Mouse (Mus musculus) embryo, embryonic 11.5 days (tissue): ENCODE measurements around the gene Spsb1.

ENCODE experiments used
- DNase-seq: peaks from one replicate; pipeline ENCODE4 v3.0.0-alpha.2; 2012; ENCODE audit warnings: low read depth, low spot score

The Spsb1 gene

DNA sequence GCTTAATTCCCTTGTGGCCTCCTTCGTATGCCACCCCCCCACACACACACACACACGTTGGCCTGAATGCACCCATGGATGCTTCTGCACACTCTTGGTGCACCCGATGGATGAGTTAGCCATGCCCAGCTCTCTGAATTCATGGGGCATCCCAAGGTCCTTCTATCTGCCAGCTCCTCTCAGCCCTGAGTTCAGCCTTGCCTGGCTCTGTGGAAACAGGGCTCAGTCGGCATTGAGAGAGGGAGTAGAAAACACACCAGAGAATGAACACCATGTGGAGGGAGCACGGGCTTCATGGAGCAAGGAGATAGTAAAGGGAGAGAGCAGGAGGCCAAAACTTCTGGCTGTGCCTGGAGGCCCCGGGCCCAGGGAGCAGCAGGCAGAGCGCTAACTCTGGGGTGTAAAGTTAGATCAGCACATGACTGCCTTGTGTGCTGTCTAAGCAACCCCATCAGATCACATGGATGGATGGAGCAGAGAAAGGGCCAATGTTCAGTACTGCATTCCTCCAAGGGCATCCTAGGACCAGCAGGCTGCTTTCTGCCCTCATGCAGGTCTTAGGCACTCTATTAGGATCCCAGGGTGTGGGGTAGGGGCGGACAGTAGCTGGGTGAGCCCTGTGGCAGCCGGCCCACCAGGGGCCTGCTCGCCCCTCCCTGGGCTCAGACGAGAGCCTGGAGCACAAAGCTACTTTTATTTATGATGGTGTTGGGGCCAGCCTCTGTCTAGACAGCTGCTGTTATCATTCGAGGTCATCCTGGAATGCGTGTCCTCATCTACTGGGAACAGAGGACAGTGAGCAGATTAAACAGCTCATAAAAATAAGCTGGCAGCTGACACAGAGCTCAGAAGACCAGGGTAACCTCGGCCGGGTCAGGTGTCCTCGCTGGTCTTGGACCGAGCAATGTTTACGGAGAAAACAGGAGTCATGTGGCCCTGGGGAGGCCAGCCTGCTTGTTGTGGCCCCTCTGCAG is 68.3 kb downstream of the Spsb1 start:
- DNase-seq, result no peak

DNA sequence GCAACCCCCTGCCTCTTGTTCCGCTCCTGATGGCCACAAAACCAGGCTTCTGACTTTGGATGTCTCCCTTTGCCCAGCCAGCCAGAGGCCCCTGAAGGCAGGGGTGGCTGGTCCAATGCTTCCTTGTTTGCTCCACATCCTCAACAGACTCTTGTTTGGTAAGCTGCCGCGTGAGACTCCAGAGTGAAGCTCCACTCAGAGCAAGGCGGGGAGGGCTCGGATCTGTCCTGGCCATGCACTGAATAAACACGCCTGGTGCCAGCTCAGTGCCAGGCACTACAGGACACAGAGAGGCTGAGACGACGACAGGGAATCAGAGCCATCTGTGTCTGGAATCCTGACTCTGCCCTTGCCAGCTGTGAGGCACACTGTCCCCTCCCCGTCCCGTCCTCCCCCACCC is 70.9 kb downstream of the Spsb1 start:
- DNase-seq, result no peak

DNA sequence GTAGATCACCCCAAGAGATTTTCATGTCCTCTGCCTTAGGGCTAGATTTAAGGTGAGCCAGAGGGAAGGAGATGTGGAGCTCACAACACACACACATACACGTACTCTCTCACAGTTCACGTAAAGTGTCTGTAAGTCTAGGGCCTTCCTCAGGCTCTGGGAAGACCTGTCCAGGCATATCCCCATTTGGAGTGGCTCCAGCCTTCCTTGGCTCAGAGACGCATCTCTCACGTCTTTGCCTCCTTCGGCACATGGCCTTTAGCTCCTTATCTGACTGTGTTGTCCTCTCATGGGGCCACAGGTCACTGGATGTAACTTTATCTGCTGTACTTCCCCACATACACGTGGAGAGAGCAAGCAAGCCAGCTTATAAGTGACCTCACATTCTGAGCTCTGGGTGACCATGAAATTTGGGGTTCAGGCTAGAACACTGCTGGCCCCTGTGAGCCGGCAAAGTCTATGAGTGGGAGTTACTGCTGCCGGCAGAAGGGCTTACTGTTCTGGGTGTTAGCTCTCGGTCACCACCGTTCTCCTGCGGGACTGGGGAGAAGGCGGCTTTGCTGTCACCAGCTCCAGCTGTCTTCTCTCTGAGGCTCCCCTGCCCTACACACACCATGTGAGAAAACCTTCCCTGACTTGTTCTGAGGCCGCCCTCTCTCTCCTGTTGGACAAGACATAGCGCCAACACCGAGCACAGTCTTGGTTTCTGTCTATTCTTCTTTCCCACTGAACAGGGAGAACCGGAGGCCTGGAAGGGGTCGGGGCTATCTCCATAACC is 72.5 kb downstream of the Spsb1 start:
- DNase-seq, result no peak

- DNase-seq, result no peak
Measured at GRCm38 (mm10) chr4:149880908-149881307, 73.9 kb downstream of the Spsb1 start.

- DNase-seq, result no peak
Measured at GRCm38 (mm10) chr4:149879980-149880379, 74.9 kb downstream of the Spsb1 start.

DNA sequence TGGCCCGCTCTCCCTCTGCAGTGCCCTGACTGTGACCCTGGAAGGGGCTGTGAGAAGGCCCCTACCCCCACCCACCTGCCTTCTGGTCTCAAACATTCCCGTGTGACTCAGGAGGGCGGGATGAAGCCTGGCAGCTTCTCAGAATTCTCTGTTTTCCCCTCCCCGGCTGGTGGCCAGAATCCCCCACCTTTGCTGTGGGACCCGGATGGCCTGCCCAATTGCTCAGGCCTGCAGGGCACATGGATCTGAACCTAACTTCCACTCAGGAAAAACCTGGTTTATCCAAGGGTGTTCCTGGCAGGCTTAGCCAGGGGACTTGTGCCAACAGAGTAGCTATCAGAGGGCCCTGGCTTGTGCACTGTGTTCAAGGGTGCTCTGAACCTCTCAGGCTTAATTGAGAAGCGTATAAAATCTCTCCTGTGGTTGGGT is 76.8 kb downstream of the Spsb1 start:
- DNase-seq, result no peak

- no peak for DNase-seq
Measured at GRCm38 (mm10) chr4:149877202-149877601, 77.6 kb downstream of the Spsb1 start.

DNA sequence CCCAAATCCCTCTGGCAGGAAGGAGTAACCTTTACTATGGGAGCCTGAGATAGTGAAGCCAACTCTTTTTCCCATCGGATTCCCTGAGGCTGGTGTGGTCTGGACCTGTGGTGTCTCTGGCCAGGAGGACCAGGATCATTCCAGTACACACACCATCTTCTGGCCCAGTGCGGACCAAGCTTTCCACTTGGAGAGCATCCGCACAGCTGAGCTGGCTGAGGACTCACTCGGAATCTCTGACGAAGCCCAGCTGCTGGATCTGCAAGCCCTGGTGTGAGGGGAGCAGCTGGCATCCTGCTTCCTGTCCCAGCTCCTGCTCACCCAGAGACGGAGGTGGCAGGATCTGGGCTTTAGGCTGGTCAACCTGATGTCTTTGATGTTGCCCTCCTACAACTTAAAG is 78.1 kb downstream of the Spsb1 start:
- no peak for DNase-seq

DNA sequence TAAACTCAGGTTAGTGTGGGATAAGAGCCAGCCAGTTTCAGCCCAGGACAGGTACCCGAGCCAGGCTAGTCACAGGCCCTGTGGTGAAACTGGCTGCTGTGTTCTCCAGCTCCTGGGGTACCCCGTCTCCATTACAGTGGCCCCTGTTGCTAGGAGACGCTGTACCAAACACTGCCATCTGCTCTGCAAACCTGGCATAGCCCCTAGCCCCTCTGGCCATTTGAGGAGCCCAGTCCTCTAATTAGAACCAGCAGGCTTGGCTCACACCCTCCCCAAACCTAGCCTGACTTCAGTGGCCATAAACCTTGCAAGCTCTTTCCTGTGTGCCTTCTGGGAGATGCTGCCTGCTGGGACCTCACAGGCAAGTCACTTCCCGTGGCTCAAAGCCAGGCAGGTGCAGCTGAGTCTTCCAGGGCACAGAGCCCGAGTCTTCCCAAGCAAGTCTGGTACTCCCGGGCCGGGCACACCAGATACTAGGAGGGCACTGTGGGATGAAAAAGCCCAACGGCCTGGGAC is 78.8 kb downstream of the Spsb1 start:
- no peak for DNase-seq

DNA sequence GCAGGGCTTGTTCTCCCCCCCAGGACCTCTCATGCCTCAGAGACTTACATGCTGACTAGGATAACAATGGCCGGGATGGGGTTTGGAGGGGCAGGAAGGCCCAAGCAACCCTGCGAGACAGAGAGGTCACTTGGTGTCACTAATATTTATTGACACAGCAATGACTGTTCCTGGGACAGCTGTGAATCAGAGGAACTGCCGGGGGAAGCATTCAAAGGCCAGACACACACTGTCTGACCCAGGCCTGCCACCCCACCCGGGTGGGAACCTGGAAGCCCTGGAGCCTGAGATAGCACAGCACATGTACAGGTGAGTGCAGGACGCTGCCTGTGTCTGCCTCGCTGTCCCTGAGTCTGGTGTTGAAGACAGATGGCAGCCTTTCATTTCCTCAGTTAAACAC is 79.5 kb downstream of the Spsb1 start:
- no peak for DNase-seq

GRCm38 (mm10) chr4:149872236-149872635 is 82.6 kb downstream of the Spsb1 start:
- DNase-seq, result no peak

DNA sequence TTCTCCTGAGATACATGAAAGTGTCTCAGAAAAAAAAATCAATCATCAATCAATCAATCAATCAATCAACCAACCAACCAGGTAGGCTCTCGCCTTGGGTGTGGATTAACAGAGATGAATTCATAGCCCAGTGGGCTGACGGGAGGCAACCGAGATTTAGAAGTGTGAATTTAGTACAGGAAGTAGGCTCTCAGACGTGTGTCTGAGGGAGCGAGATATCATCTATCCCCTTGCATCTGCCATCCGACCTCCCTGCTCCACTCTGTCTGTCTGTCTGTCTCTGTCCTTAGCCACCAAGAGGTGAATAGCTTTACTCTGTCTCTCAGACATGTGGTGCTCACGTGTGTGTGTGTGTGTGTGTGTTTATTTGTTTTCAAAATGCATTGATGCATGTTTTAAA is 83.3 kb downstream of the Spsb1 start:
- no peak for DNase-seq

GRCm38 (mm10) chr4:149871014-149871413 is 83.8 kb downstream of the Spsb1 start:
- DNase-seq, result no peak

DNA sequence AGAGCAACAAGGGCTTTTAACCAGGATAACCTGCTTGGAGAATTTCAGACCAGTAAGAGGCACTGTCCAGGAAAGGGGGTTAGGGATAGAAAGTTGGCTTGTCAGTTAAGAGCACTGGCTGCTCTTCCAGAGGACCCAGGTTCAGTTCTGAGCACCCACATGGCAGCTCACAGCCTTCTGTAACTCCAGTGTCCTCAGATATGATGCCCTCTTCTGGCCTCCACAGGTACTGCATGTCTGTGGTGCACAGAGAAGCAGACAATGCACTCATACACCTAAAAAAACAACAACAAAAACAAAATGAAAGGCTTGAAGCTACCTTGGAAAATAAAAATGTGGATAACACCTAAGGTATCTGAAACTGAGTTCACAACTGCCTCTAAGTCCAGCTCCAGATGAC is 84.4 kb downstream of the Spsb1 start:
- no peak for DNase-seq

GRCm38 (mm10) chr4:149868725-149869124 is 86.1 kb downstream of the Spsb1 start:
- no peak for DNase-seq

GRCm38 (mm10) chr4:149868009-149868408 is 86.8 kb downstream of the Spsb1 start:
- no peak for DNase-seq

- DNase-seq, result no peak
Measured at GRCm38 (mm10) chr4:149867351-149867750, 87.5 kb downstream of the Spsb1 start.

- DNase-seq, result no peak
Measured at GRCm38 (mm10) chr4:149864395-149864794, 90.4 kb downstream of the Spsb1 start.

GRCm38 (mm10) chr4:149863522-149863921 is 91.3 kb downstream of the Spsb1 start:
- no peak for DNase-seq

DNA sequence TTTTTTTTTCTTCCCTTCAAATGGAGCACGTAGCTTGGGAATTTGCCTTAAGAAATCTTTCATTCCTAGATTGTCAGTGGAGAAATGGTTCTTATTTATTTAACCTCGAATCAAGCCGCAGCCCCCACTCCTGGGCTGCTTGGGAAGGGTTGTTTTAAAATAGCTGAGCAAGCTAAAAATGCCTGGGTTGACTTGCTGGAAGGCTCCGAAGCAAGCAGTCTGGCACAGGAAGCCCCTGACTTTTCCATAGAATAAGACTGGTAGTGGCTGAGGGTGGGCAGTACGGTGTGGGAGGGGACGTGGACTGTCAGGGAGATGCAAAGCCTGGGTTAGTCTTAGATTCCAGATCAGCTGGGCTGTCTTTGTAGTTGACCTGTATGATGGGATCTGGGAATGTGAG is 94.5 kb downstream of the Spsb1 start:
- no peak for DNase-seq

DNA sequence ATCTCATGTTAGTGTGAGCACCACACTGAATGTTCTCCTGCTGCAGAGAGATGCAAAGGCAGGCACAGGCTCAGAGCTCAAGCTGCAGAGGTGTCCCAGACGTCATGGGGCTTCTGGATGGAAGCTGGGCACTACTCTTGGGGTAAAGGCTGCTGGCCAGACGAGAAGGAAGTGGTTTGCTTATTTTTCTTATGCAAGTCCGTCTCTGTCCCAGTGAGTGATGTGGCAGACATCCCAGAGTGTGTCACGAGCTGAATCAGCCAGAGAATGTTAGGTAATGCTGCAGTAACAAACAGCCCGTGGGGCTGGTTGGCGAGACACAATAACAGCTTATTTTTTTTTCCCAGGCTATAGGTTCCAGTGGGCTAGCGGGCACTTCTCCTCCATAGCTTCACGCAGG is 96.3 kb downstream of the Spsb1 start:
- DNase-seq, result no peak

DNA sequence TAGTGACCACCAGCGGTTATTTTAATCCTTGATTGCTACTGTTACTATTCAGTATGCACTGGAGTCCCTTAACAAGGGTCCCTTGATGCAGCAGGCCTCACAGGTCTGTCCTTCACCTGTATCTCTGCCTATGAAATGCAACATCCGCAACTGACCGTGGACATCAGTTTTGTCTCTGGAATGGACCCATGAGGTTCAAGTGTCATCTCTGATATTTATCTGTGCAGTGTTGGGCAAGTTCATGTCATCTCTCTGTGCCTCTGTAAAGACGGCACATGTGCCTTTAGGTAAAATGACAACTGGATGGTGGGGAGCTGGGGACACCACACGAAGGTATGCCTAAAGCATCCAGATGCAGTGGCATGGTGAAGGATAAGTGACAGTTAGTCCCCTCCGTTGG is 96.7 kb downstream of the Spsb1 start:
- DNase-seq, result no peak
